Mouse (Mus musculus) urinary bladder, postnatal 25 days (tissue): Measurements from ENCODE around the gene Pla2g2d.
"Not testable (repeated sequence)": the region's sequence is repeated elsewhere in the genome, so short reads cannot be mapped to it uniquely, and the experiment has no call there.

ENCODE experiments used
- DNase-seq: peaks from one replicate; pipeline ENCODE4 v3.0.0; 2022; ENCODE audit warnings: low spot score

The Pla2g2d gene

DNA sequence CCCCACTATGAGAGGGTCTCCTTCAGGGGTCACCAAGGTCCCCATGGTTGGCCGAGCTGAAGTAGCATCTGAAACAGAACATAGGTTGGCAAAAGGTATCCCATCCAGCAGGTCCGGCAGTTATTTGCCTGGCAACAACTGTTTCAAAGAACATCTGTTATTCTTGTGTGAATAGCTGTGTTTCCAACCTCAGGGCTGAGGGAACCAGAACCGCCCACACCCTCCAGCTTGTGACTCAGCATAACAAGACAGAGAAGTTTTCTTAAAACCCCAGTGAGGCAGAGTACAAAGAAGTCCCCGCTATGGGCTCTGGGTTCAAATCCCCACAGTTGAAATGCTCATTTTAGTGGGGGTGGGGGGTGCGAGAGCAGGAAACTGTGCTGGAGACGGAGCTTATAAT lies 6.6 kb downstream of the Pla2g2d start:
- DNase-seq = no peak

DNA sequence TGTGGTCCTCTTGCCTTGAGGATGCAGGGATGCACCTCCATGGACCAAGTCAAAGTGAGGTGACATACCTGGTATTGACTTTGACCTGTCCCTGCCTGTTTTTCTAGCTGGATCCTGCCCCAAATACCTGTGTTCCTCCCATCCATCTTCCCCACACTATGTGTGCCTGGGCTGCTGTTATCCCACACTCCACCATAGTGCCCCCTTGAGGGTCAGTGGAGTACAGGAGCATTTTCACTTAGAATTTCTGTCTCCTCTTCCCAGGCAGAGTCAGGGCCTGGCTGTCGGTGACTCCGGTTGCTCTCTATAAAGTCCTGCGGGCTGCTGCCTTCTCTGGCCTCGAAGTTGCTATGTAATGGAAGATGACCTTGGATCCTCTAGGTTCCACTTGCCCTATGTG lies 10.2 kb downstream of the Pla2g2d start:
- DNase-seq = no peak

DNA sequence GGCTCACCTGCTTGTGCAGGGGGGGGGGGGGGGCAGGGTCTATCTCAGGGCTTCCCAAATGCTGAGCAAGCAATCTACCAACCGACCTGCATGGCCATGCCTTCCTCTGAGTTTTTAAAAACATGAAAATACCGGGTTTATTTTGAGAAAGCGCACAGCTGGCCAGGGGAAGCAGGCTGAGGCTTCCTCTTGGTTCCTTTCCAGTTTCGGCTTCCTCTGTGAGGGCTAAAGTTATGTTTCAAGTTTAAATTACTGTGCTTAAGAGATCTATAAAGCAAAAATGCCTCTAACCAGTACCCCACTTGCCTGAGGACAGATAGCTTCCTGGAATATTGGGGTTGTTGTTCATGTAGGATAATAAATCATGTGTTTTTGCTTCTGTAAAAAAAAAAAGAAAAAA lies 10.6 kb downstream of the Pla2g2d start:
- no peak for DNase-seq

DNA sequence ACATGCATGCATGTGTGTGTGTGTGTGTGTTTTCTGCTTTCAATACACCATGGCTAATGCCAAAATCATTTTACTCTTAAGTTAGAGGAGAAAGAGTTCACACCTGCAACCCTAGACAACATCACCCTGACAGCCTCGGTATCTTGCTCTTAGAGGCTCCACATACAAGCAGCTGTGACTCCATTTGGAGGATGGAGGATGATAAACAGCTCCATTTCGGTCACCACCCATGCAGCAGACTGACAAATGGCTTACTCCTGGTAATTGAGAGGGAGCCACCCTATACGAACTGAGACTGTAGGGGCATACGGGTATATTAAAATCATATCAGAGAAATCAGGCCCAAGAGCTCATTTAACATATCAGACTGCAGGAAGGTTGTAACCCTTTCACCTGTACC lies 12.8 kb downstream of the Pla2g2d start:
- DNase-seq = no peak

DNA sequence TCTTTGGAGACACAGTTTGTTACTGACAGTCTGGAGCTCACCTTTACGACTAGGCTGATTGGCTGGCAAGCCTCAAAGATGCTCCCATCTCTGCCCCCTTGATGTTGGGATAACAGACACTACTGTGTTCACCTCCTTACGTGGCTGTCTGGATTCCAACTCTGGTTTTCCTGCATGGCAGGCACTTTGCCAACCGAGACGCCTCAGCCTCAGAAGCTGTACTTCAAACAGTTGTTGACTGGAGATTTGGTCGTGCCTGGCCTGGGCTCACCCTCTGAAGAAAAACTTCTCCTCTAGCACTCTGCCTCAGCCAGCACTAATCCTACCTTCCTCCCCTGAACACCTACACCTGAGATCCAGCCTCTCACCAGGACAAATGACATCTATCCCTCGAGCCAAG lies 15.9 kb downstream of the Pla2g2d start:
- DNase-seq = no peak

DNA sequence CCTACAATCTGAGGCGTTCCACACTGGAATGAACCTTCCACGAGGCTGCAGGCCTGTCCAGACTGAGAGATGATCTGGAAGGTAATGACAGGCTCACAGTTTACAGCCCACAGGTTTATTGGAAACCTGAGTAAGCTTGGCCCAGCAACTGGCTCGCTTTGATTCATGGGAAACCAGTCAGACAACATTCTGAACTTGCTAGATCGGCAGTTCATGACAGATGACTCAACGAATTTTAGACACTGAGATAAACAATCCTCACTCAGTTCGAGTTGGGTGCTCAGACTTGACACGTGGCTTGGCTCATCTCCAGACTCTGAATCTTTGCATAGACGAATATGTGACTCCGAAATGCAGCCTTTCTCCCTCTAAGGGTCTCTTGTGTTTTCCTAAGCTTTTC lies 17.1 kb downstream of the Pla2g2d start:
- peak; percentile 29 for DNase-seq

DNA sequence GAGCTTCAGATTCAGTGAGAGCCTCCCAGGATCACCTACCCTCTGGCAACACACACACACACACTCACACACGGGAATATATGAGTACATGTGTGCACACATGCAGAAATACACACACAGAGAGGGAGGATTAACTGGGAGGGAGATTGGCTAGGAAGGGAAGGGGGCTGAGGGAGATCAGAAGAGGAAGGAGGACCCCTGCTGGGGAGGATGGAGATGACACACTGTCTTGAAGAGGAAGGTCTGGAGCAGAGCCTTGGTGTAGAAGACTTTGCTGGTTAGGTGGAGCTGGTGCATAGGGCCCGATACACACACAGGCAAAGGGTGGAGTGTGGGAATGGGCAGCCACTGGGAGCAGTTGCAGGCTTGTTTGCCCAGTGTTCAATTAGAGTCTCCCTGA lies 17.7 kb downstream of the Pla2g2d start:
- no peak for DNase-seq

DNA sequence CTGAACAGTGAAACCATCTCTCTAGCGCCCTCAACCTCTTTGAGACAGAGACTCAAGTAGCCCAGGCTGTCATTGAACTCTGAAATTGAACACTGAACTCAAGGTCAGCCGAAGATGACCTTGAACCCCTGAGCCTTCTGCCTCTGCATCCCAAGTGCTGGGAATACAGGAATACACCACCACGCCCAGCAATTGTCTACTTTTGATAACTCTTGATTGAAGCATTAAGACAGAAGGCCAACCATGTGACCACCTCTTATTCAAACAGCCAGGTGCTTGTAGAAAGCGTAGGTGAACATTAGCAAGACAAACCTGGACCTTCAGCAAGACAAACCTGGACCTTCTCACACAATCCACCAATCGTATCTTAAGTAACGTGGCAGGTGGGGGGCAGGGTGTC lies 18.8 kb downstream of the Pla2g2d start:
- no peak for DNase-seq

DNA sequence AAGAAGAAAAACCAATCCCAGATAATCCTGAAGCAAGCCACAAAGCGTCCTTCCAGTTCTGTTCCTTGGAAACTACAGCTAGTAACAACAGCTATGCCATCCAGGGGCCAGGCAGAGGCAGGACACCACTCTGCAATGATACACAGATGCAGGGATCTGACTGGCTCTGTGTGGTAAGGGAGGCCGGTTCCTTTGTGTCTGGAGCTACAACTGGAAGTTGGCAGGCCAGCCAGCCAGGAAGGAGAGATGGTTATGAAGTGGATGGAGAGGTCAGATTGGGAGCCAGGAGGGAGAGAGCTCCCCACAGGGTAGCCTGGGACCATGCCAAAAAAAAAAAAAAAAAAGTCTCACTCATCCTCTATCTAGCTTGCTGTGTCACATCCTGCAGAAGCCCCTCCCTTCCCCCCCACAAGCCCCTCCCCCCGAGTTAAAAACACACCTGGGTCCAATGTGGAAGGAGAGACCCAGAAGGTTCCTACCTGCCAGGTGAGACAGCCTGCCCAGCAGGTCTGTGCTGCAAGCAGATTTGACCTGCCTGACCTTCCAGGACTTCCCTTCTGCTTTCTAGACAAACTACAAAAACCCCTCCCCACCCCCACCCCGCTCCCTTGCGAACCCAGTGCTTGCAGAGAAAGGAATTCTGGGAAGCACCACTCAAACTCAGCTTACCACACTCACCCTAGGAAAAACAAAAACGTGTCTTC lies 21.1 kb downstream of the Pla2g2d start:
- no peak for DNase-seq

DNA sequence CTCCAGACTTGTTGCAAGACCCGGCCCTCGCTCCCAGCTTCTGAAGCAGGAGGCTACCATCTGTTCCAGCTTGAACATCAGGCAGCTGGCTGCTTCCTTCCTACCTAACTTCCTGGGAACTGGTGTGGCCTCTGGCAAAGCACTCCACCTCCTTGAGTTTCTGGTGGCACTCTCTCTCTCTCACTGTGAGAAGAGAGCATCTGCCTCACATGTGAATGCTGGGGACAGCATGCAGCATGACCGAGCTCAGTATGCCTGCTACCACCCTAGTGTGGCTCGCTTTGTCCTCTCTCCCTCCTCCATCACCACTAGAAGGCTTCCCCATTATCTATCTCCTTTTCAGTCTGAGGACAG lies 21.7 kb downstream of the Pla2g2d start:
- DNase-seq = no peak

DNA sequence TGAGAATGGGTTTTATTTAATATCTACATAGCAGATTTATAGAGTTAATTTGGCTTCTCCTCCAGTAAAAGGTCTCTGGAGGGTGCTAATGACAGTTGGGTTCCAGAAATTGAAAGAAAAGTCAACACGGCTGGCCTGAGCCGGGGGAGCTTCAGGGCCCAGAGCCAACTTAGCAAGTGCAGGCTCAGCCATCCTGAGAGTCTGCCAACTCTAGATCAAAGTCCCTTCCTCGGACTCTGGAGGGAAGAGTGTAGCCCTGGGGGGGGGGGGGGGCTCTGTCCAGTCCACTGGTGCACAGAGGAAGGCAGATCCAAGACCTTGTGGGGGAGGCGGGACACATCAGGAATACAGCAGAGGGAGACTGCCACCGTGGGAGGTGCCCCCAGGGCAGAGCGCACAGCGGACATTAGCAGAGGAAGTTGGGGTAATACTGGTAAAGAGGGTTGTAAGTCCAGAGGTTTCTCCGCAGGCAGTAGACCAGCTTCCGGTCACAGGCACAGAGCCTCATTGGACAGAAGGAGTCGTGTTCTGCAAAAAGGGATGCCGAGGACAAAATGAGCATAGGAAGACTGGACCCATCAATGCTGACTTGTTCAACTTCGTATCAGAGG lies 24.7 kb downstream of the Pla2g2d start:
- no peak for DNase-seq

DNA sequence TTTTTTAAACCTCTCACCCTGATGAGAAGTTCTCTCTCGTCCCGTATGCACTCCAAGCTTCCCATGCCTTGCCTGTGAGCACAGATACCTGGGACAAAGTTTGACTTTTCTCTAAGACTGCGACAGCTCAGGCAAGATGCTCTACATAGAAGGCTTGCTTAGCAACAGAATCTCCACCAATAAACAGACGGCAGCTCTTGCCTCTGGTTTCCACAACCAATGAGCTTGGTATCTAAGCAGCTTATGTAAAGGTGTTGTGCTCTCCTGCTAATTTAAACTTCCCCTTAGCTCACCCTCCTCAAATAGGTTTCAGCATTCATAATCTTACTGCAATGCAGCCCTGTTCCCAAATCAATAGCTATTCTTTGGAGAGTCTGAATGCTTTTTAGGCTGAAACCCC lies 26.1 kb downstream of the Pla2g2d start:
- no peak for DNase-seq

DNA sequence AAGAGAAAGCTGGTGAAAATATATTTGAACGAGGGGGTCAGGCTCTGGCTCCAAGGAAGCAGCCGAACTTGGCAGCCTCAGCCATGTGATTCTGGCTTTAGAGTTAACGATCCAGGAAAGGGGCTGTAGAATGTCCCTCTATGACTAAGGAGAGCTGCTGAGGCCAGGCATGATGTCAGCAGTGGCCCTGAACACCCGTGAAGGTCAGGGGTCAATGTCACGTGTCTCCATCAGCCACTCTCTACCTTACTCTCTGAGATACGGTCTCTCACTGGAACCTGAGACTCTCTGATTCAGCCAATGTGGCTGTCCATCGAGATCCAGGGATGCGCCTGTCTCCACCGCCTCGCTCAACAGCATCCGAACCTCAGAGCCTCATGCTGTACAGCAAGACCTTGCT lies 27.4 kb downstream of the Pla2g2d start:
- DNase-seq = no peak

DNA sequence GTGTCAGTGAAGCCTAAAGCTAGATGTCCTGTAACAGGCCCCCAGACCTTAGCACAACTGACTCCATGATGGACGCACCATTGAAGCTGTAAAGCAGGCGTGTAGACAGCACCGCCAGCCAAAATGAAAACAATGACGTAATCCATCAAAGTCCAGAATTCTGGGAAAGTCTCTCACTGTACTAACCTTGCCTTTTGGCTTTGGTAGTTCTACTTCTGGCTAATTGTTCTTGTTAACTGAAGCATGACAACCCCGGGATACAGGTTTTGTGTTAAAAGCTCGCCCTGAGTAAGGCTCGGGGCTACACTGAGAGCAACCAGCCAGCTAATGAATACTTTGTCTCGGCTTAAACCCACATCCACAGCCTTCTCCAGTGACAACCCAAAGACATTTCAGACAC lies 29.7 kb downstream of the Pla2g2d start:
- DNase-seq = no peak

DNA sequence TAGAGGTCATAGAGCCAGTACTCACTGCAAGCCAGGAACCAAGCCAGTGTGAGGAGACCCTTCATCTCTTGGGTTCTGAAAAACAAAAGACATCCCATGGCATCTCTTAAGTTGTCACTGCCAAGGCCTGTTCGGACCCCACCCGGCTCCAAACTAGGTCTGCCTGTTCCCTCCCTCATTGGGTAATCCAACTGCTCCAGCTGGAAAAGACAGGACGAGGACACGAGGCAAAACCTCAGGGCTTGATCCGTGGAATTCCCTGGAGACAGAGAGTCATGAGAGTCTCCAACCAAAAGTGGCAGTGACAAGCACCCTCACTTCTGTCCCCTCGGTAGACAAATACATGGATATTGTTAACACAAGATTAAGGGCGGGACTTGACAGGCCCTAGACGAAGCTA lies 30.6 kb downstream of the Pla2g2d start:
- no peak for DNase-seq

DNA sequence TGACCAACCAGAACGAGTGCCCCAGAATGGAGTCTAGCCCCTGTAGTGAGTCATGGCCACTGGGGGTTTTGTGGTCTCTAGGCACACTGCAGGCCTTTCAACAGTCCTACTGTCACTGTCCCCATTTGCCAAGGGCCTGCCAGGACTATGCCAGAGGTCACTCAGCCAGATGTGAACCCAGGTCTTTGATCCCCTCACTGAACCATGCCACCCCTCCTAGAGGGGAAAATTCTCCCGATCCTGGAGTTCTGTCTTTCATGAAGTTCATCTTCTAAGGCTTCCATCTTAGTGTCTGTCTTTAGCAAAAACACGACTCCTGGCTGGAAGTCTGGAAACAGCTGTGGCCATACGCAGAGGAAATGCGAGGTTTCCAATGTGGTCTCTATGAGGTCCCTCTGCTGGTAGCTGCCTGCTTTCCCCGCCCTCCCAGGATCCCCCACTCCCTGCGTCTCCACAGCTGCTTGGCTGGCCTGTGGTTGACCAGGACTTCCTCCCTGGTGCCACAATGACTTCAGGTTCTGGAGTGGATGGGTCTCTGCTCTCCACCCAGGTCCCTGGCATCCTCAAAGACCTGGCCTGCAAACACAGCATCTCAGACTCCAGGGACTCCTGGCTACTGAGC lies 31.5 kb downstream of the Pla2g2d start:
- no peak for DNase-seq

DNA sequence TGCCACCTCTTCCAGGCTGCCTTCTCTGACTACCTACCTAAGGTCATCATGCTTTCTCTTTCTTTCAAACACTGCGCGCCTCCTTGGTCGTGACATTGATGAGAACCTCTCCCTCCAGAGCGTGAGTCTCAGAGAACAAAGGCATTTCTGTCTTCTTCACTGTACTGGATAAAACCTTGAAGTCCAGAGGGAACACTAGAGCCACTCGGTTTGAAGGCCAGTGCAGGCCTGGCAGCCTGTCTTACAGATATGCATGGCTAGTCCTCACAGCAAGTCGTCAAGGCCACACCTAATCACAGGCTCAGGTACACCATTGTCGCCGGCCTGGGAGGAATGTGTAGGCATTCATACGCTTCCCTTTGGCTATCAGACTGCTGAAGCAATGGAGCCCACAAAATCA lies 40.6 kb downstream of the Pla2g2d start:
- DNase-seq = no peak

DNA sequence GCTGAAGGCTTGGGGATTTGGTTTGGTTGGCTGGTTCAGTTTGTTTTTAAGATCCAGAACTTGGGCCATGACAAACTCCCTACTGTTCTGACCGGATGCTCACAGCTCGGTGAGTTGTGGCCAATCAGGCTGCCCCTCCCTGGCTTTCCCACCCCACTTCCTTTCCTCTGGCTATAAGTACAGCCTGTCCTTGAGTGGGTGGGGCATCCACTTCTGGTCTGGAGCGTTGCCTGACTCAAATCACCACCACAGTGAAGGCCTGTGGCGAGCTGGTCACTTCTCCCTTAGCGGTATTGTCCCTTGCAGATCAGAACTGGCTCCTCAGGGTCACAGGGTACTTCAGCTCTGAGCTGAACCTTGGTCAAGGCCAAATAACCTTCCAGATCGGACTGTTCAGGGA lies 42.2 kb downstream of the Pla2g2d start:
- DNase-seq = no peak

DNA sequence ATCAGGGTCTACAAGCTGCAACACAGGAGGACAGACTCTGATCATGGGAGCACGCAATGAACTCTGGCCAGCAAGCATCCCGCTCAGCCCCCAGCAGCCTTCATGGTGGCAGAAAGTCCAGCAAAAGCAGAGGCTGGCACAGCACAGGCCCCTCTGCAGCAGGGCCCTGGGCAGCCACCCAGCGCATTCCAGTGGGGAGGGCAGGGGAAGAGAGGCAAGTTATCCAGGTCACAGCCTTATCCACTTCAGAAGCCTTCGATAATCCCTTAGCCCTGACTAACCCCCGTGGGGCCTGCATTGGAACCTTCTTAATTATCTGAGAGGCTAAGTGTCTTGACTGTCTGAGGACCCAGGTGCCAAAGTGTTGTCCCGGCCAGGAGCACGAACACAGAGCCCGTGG lies 43.6 kb downstream of the Pla2g2d start:
- DNase-seq = no peak

DNA sequence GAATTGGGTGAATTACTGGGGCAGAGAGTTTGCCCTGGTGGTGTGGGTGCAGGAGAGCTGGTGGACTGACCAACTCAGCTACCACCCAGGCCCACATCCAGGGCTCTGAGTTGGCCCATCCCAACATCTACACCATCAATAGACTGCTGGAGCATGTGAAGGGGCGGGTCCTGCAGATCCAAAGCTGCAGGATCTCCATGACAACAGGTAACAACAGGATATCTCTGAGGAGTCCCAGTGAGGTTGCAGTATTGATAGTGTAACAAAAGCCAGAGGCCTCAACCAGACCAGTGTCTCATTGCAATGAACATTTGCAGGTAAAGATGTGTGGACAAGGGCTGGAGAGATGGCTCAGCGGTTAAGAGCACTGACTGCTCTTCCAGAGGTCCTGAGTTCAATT lies 45.5 kb downstream of the Pla2g2d start:
- no peak for DNase-seq

DNA sequence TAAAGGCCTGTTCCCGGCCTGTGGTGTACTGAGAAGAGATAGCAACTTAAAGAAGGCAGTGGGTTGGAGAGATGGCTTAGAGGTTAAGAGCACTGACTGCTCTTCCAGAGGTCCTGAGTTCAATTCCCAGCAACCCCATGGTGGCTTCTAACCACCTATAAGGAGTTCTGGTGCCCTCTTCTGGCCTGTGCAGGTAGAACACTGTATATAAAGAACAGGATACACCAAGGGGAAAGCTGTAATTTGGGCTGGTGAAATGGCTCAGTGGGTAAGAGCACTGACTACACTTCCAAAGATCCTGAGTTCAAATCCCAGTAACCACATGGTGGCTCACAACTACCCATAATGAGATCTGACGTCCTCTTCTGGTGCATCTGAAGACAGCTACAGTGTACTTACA lies 48.6 kb downstream of the Pla2g2d start:
- not testable (repeated sequence) for DNase-seq

DNA sequence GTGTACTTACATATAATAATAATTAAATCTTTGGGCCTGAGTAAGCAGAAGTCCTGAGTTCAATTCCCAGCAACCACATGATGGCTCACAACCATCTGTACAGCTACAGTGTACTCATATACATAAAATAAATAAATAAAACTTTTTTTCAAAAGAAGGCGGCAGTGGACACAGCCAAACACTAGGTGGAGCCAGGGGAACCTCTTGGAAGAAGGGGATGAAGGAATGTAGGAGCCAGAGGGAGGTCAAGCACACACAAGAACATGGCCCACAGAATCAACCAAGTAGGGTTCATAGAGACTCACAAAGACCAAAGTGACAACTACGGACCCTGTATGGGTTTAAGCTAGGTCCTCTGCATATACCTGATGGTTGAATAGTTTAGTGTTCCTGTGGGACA lies 49.1 kb downstream of the Pla2g2d start:
- DNase-seq = no peak

DNA sequence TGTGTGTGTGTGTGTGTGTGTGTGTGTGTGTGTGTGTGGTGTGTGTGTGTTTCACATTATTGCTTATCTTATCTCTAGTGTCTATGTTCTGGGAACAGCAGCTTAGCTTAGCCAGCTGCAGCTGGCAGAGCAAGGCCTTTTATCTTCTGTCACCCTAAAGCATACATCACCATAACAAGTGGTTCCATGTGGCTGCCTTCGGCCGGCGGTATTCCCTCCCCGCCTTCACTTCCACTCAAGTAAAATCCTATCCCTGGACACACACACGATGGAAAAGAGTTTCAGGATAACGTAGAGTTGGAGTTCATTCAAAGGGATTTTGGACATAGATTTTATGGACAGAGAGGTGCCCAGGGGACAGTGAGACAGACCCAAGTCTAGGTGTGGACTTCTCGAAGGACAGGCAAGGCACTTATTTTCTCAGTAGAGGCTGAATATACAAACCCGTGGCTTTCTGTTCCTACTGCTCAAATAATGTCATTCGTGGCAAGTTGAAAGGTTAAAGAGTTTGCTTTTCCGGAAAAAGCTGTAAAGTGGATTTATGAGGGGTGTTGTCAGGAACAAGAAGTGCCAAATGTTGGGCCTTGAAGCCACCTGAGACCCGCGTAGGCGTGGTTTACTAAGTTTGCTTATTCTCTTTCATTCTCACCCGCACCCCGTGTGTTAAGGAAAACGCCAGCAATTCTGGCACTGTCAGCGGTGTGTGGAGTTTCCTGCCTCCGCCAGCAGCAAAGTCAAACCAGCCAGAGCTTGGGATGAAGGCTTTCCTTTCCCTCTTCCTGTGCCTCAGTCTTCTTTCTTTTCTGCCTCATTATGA lies 50.4 kb downstream of the Pla2g2d start:
- peak; percentile 10 for DNase-seq
